30 mouse cellular contexts compared by ENCODE assay signal in the genomic region with DNA sequence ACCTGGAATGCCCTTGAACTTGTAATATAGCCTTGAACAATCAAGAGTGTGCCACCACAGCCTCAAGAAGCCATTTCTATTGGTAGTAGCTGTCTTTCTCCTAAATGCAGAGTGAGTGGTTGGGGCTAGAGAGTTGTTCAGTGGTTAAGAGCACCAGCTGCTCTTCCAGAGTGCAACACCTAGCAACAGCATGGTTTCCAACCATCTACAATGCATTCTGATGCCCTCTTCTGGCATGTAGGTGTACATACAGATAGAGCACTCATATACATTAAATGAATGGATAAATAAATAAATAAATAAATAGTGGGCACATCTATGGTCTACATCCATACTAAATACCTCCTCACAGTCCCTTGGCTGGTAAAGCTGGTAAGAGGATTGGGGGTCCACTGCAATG.
DNase-seq lines count a peak whose midpoint lies in the region; ATAC-seq and TF ChIP-seq lines count a peak whose summit lies in the region.
"Had no signal": no experiment of that assay in that cellular context is flagged by ENCODE, and none has a peak within 500 bp of the region (broad histone marks: within the 10 kb centered on the region; RNA-seq: fewer than 3 reads in every experiment).

No protein-coding gene starts in this region.

- TF ChIP-seq POLR2A in CH12.LX (IDR thresholded peaks at IDR 0.05; ENCODE audit: low read depth, low read length) = no peak

- no peak overlapping the region for H3K9ac ChIP-seq in limb, embryonic 11.5 days (ENCODE audit: low read length)
- no peak overlapping the region for H3K9ac ChIP-seq in CH12.LX (ENCODE audit: insufficient read depth, low read depth)
- H3K9ac ChIP-seq in midbrain, embryonic 14.5 days (replicated peaks; ENCODE audit: low read length) = no peak overlapping the region
- H3K9ac ChIP-seq: forebrain, embryonic 12.5 days; heart, embryonic 13.5 days; hindbrain, embryonic 15.5 days; liver, embryonic 14.5 days; midbrain, embryonic 13.5 days had no signal

- no peak for ATAC-seq in limb, embryonic 11.5 days (ENCODE audit: insufficient number of reproducible peaks, low FRiP score, low TSS enrichment, low read depth)
- ATAC-seq in midbrain, embryonic 14.5 days (ENCODE audit: low FRiP score, low TSS enrichment) = no peak
- ATAC-seq: activated CD4-positive, CD25-positive, alpha-beta regulatory T cell, adult 4 months; midbrain, embryonic 13.5 days had no signal

- dilution Hi-C loops in CH12.LX (cut with MboI; ENCODE audit: extremely low pct_ligation_motif_present, extremely low pct_unique_long_range_greater_than_20kb, low sequenced_read_pairs) = no loop called here

- H3K4me1 ChIP-seq in limb, embryonic 11.5 days (ENCODE audit: control insufficient read depth, insufficient read depth, low read length) = no peaks in the 10 kb centered on the region
- peaks cover 23% of the 10 kb centered on the region for H3K4me1 ChIP-seq in limb, embryonic 10.5 days
- peaks cover 8 to 12% of the 10 kb centered on the region in 2 experiments; a peak in 3 of 4 replicates for H3K4me1 ChIP-seq in CH12.LX (ENCODE audit: control insufficient read depth in 1 of 2, insufficient read depth in 2 of 2)
- H3K4me1 ChIP-seq in midbrain, embryonic 14.5 days (ENCODE audit: control insufficient read depth, insufficient read depth, low read length) = no peaks in the 10 kb centered on the region
- H3K4me1 ChIP-seq: forebrain, embryonic 12.5 days; heart, embryonic 13.5 days; hindbrain, embryonic 15.5 days had no signal

- H3K36me3 ChIP-seq in limb, embryonic 11.5 days (ENCODE audit: control insufficient read depth, insufficient read depth, low read length) = no peaks in the 10 kb centered on the region
- no peaks in the 10 kb centered on the region for H3K36me3 ChIP-seq in limb, embryonic 10.5 days
- H3K36me3 ChIP-seq in CH12.LX (replicated peaks in 1 of 2; ENCODE audit: control insufficient read depth in 1 of 2, insufficient read depth in 1 of 2, low read length in 1 of 2) = no peaks in the 10 kb centered on the region
- H3K36me3 ChIP-seq in midbrain, embryonic 14.5 days (ENCODE audit: control insufficient read depth, insufficient read depth, low read length) = no peaks in the 10 kb centered on the region
- H3K36me3 ChIP-seq: forebrain, embryonic 12.5 days; heart, embryonic 13.5 days; hindbrain, embryonic 15.5 days; midbrain, embryonic 13.5 days had no signal

- peak; percentile 46 for DNase-seq in heart, adult 11 months
- no peak for DNase-seq in heart, adult 18-20 months
- DNase-seq in limb, embryonic 11.5 days (ENCODE audit: low spot score) = peak; percentile 11
- no peak for DNase-seq in limb, embryonic 10.5 days (ENCODE audit: low spot score)
- DNase-seq in CH12.LX (ENCODE audit: extremely low read depth) (peak; percentile 34), R1 (ENCODE audit: low read depth, low spot score) (peak; percentile 57)
- no peak for DNase-seq in retina, embryonic 14.5 days (ENCODE audit: low spot score)
- no peak for DNase-seq in midbrain, embryonic 14.5 days
- DNase-seq: adrenal gland, adult 2 months; adrenal gland, postnatal 36 days; cerebellum, adult 2 months; cerebellum, postnatal 14 days; gastrocnemius, postnatal 10 days; heart, postnatal 10 days; kidney, adult 8-10 months; kidney, postnatal 10 days; left cerebral cortex, postnatal 4 days; liver; lung, adult 2 months; lung, postnatal 4 days; right cerebral cortex, adult 18-20 months; thymus, adult 2 months; thymus, postnatal 36 days had no signal

- H3K27ac ChIP-seq in limb, embryonic 11.5 days (replicated peaks; ENCODE audit: low read depth, low read length) = no peak overlapping the region
- H3K27ac ChIP-seq in limb, embryonic 10.5 days = no peak overlapping the region
- H3K27ac ChIP-seq in CH12.LX (ENCODE audit: insufficient read depth, low read depth) = no peak overlapping the region
- H3K27ac ChIP-seq in midbrain, embryonic 14.5 days (replicated peaks; ENCODE audit: low read depth, low read length) = no peak overlapping the region
- H3K27ac ChIP-seq: forebrain, embryonic 12.5 days; heart, embryonic 13.5 days; hindbrain, embryonic 15.5 days; liver, embryonic 14.5 days; midbrain, embryonic 13.5 days had no signal

- H3K79me2 ChIP-seq in CH12.LX (replicated peaks; ENCODE audit: control insufficient read depth, extremely low read depth, insufficient read depth, poor library complexity, severe bottlenecking) = no peaks in the 10 kb centered on the region

- H3K9me3 ChIP-seq in limb, embryonic 11.5 days (ENCODE audit: control insufficient read depth, low read length) = no peaks in the 10 kb centered on the region
- H3K9me3 ChIP-seq in limb, embryonic 10.5 days (replicated peaks) = no peaks in the 10 kb centered on the region
- no peaks in the 10 kb centered on the region for H3K9me3 ChIP-seq in CH12.LX (replicated peaks; ENCODE audit: low read length)
- H3K9me3 ChIP-seq in midbrain, embryonic 14.5 days (ENCODE audit: control insufficient read depth, low read length) = no peaks in the 10 kb centered on the region
- H3K9me3 ChIP-seq: forebrain, embryonic 12.5 days; heart, embryonic 13.5 days; hindbrain, embryonic 15.5 days; midbrain, embryonic 13.5 days had no signal

- H3K27me3 ChIP-seq in limb, embryonic 11.5 days (ENCODE audit: control insufficient read depth, insufficient read depth, low read length) = no peaks in the 10 kb centered on the region
- H3K27me3 ChIP-seq in limb, embryonic 10.5 days (ENCODE audit: low read depth, poor library complexity, severe bottlenecking) = no peaks in the 10 kb centered on the region
- no peaks in the 10 kb centered on the region for H3K27me3 ChIP-seq in CH12.LX (replicated peaks)
- H3K27me3 ChIP-seq in midbrain, embryonic 14.5 days (ENCODE audit: control insufficient read depth, insufficient read depth, low read length) = no peaks in the 10 kb centered on the region
- H3K27me3 ChIP-seq: forebrain, embryonic 12.5 days; heart, embryonic 13.5 days; hindbrain, embryonic 15.5 days; midbrain, embryonic 13.5 days had no signal

- in situ Hi-C loops in CH12.LX (cut with MboI; ENCODE audit: low pct_ligation_motif_present, low pct_unique_long_range_greater_than_20kb, low sequenced_read_pairs) = no loop called here

- peak; percentile 54 for TF ChIP-seq RAD21 in CH12.LX (IDR thresholded peaks at IDR 0.05; ENCODE audit: low read depth, low read length)

- no peak overlapping the region for H3K4me2 ChIP-seq in limb, embryonic 11.5 days (ENCODE audit: low read depth, severe bottlenecking)
- H3K4me2 ChIP-seq in CH12.LX (ENCODE audit: insufficient read depth, low read depth, poor library complexity, severe bottlenecking) = no peak overlapping the region
- H3K4me2 ChIP-seq in midbrain, embryonic 14.5 days (ENCODE audit: low read length) = no peak overlapping the region
- H3K4me2 ChIP-seq: forebrain, embryonic 12.5 days; heart, embryonic 13.5 days; hindbrain, embryonic 15.5 days; midbrain, embryonic 13.5 days had no signal

- TF ChIP-seq CTCF in CH12.LX (conservative IDR thresholded peaks at IDR 0.05 in 1 of 2, IDR thresholded peaks at IDR 0.05 in 1 of 2; ENCODE audit: low read depth in 2 of 2, low read length in 2 of 2) = peak in 1 of 2 experiments; percentile 59; a peak in 3 of 4 replicates

- TF ChIP-seq EP300 in CH12.LX (IDR thresholded peaks at IDR 0.05; ENCODE audit: low read length) = no peak

- no peak overlapping the region for H3K4me3 ChIP-seq in limb, embryonic 11.5 days (ENCODE audit: low read depth, low read length)
- H3K4me3 ChIP-seq in limb, embryonic 10.5 days = no peak overlapping the region
- no peak overlapping the region for H3K4me3 ChIP-seq in CH12.LX (replicated peaks in 1 of 3; ENCODE audit: low read depth in 2 of 3, low read length in 2 of 3, poor library complexity in 1 of 3)
- no peak overlapping the region for H3K4me3 ChIP-seq in midbrain, embryonic 14.5 days (replicated peaks; ENCODE audit: low read depth, low read length)
- H3K4me3 ChIP-seq: erythroblast, embryonic 14.5 days; forebrain, embryonic 12.5 days; heart, embryonic 13.5 days; hindbrain, embryonic 15.5 days; midbrain, embryonic 13.5 days had no signal

TF ChIP-seq in CH12.LX, 34 proteins besides CTCF, POLR2A, EP300 and RAD21:
- TF ChIP-seq JUND (conservative IDR thresholded peaks at IDR 0.05; ENCODE audit: low read depth, low read length) (no peak), UBTF (IDR thresholded peaks at IDR 0.05; ENCODE audit: low read depth, low read length) (no peak), SMC3 (IDR thresholded peaks at IDR 0.05; ENCODE audit: low read depth, low read length) (peak; percentile 56)

Comparison
In these comparisons a context has a peak if more than half of its experiments do, and no peak if none do; other contexts are left out.
1. DNase-seq: peak in heart, adult 11 months (single experiment), limb, embryonic 11.5 days (single experiment), CH12.LX (single experiment) and R1 (single experiment); none in heart, adult 18-20 months (0 of 2), limb, embryonic 10.5 days (single experiment), retina, embryonic 14.5 days (single experiment) and midbrain, embryonic 14.5 days (single experiment).